Mouse (Mus musculus) bone marrow macrophage, adult 2 months (primary cell): Measurements from ENCODE around the gene Traf7.

Source experiments
- CTCF ChIP-seq: IDR thresholded peaks from 2 replicates; pipeline ENCODE4 v1.5.1; 2012; ENCODE audit warnings: low read depth, mild to moderate bottlenecking, low read length, moderate library complexity
- POLR2A ChIP-seq: IDR thresholded peaks from 2 replicates; pipeline ENCODE4 v1.6.1; 2012; ENCODE audit warnings: mild to moderate bottlenecking, low read depth, low read length, borderline replicate concordance

DNA sequence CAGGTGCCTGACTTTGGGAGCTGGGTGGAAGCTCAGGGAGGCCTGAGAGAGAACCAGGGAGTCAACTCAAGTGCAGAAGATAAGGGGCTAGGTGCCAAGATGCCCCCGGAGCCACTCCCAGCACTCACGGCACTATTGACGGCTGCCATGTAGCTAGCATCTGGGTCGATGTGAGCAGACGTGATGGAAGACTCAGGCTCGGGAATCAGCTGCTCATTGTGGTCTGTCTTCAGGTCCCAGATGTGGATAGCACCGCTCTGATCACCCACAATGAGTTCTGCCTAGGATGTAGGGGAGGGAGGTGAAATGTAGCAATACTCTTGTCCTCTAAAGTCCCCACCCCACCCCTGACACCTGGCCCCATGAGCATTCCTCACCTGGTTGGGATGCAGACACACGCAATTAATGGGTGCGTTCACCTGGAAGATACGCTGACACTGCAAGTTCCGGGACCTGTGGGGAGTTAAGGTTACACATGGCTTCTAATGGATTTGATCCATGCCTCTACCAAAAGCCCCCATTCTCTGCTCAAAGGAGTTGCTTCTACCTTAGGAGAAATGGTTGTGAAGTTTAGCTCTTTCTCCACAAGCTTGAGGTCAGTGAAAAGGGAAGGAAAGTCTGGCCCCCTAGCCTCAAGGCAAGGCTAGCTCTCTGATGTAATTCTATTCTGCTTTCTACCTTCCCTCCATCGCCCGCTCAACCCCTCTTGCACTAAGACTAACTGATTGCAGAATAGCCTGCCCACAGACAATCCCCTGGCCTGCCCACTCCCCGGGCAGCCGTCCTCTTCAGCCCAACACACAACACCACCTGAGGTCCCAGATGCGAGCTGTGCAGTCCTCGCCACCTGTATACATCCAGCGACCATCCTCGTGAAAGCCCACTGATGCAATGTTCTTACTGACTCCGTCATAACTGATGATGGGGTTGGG, 50.4 kb downstream of the Traf7 start:
- TF ChIP-seq POLR2A: no peak
- no peak for TF ChIP-seq CTCF
